Mouse (Mus musculus) spleen, adult 2 months (tissue): Measurements from ENCODE around the gene E2f1.

Experiments used
- CTCF ChIP-seq: fragments of 200-500 bp; IDR thresholded peaks from 2 replicates; pipeline ENCODE4 v1.5.1; 2011; ENCODE audit warnings: mild to moderate bottlenecking, inconsistent platforms; ENCODE audit not compliant: insufficient read depth, insufficient read length, insufficient replicate concordance; ENCODE audit errors: extremely low read depth
- POLR2A ChIP-seq: fragments of 200-500 bp; IDR thresholded peaks from 2 replicates; pipeline ENCODE4 v1.6.1; 2011; ENCODE audit warnings: low read depth, low read length, inconsistent platforms

GRCm38 (mm10) chr2:154549886-154550189 is 19.9 kb downstream of the E2f1 start:
- TF ChIP-seq CTCF (no peak), POLR2A (no peak)
